Mouse (Mus musculus): ENCODE measurements at regions not wholly inside any gene's neighbourhood (a gene's known extent, or its start where the extent isn't known, plus 50 kb on each side); places are given as distances from the start of the nearest gene placed in this dataset.

- no peak for TF ChIP-seq POLR2A (IDR thresholded peaks at IDR 0.05; ENCODE audit: low read depth, low read length)
- TF ChIP-seq CTCF (IDR thresholded peaks at IDR 0.05; ENCODE audit: extremely low read depth, insufficient read depth, insufficient read length, insufficient replicate concordance), result no peak
Measured at GRCm38 (mm10) chr13:71138745-71139312, 297.2 kb upstream of the Adamts16 start.

Data from spleen, adult 2 months (tissue).